Mouse (Mus musculus) ES-E14 (cell line): ENCODE measurements around the gene Habp2. TPM values are rescaled to one million over a fixed set of nuclear protein-coding genes. Genes with fewer than 3 reads are reported as not detected.

Experiments used
- DNase-seq: peaks from one replicate; pipeline ENCODE4 v3.0.0-alpha.2; 2013; ENCODE audit warnings: low read depth, low spot score
- H3K27ac ChIP-seq: 2 replicates; pipeline ENCODE4 v1.5.1; 2012; ENCODE audit warnings: low read depth, mild to moderate bottlenecking, low read length, moderate library complexity, mixed read lengths; ENCODE audit not compliant: poor library complexity, insufficient read depth, severe bottlenecking
- H3K36me3 ChIP-seq: 2 replicates; pipeline ENCODE4 v1.6.1; 2012; ENCODE audit warnings: mild to moderate bottlenecking, low read length, moderate library complexity, mixed read lengths; ENCODE audit not compliant: control insufficient read depth, poor library complexity, insufficient read depth, severe bottlenecking
- H3K4me1 ChIP-seq, 2 experiments: fragments of 150-350 bp in 1 of 2; sonication (generic) in 1 of 2; 2 replicates each; pipeline ENCODE4 v1.6.1; 2012; ENCODE audit warnings: low read length in 2 of 2, mild to moderate bottlenecking in 1 of 2, mixed read lengths in 1 of 2; ENCODE audit not compliant: control insufficient read depth in 2 of 2, insufficient read depth in 2 of 2, poor library complexity in 1 of 2
- H3K4me3 ChIP-seq, 2 experiments: fragments of 150-350 bp in 1 of 2; sonication (generic) in 1 of 2; 2 replicates each; pipeline ENCODE4 v1.5.1; 2012; ENCODE audit warnings: low read length in 2 of 2, low read depth in 1 of 2, mild to moderate bottlenecking in 1 of 2, mixed read lengths in 1 of 2; ENCODE audit not compliant: insufficient read depth in 1 of 2, poor library complexity in 1 of 2, severe bottlenecking in 1 of 2
- H3K9ac ChIP-seq: 2 replicates; pipeline ENCODE4 v1.6.1; 2012; ENCODE audit warnings: low read depth, mild to moderate bottlenecking, low read length, mixed read lengths; ENCODE audit not compliant: poor library complexity, insufficient read depth, severe bottlenecking
- H3K9me3 ChIP-seq: fragments of 150-350 bp; sonication (generic); 2 replicates; pipeline ENCODE4 v1.6.1; 2012; ENCODE audit warnings: low read depth, mild to moderate bottlenecking, low read length; ENCODE audit not compliant: control insufficient read depth, insufficient read depth
- CHD2 ChIP-seq: IDR thresholded peaks from 2 replicates; pipeline ENCODE4 v1.6.1; 2014; ENCODE audit warnings: mild to moderate bottlenecking, low read depth, low read length, inconsistent platforms
- HCFC1 ChIP-seq: IDR thresholded peaks from 2 replicates; pipeline ENCODE4 v1.6.1; 2012; ENCODE audit warnings: low read length, inconsistent platforms, borderline replicate concordance; ENCODE audit not compliant: insufficient read depth
- MAFK ChIP-seq: IDR thresholded peaks from 2 replicates; pipeline ENCODE4 v1.6.1; 2014; ENCODE audit warnings: mild to moderate bottlenecking, low read depth, low read length, inconsistent platforms; ENCODE audit not compliant: insufficient read depth
- ZC3H11A ChIP-seq: IDR thresholded peaks from 2 replicates; pipeline ENCODE4 v1.6.1; 2012; ENCODE audit warnings: low read depth, mild to moderate bottlenecking, inconsistent platforms, low read length, borderline replicate concordance
- ZNF384 ChIP-seq: IDR thresholded peaks from 2 replicates; pipeline ENCODE4 v1.6.1; 2012; ENCODE audit warnings: low read depth, low read length, inconsistent platforms
- in situ Hi-C, 2 experiments: fragments of 600-800 bp; cut with MboI; formaldehyde crosslinking; loops; one replicate each; pipeline ENCODE4 v1.15.1; 2025; ENCODE audit warnings: low sequenced_read_pairs in 2 of 2, inconsistent platforms in 1 of 2; ENCODE audit not compliant: unreplicated experiment in 2 of 2
- total RNA-seq: library from RNA; depleted of rRNA; stranded (reverse); fragments of 300-350 nt; gene quantifications from 2 replicates; pipeline ENCODE4 v1.2.3, GENCODE M21; 2012

Habp2 gene
- total RNA-seq, 1 experiment, result 1.6 TPM

- Histone ChIP-seq H3K4me3 (no peak overlapping the region), H3K4me1 (peaks cover 0 to 2% of the 10 kb centered on the region in 2 experiments; a peak in 1 of 4 replicates), H3K9ac (no peak overlapping the region), H3K9me3 (no peaks in the 10 kb centered on the region), H3K27ac (no peak overlapping the region), H3K36me3 (no peaks in the 10 kb centered on the region)
- no peak for DNase-seq
- in situ Hi-C loops, result no loop called here
- TF ChIP-seq MAFK, result no peak
Observed at GRCm38 (mm10) chr19:56297264-56297663, 10.3 kb downstream of the Habp2 start.

- Histone ChIP-seq H3K9me3 (no peaks in the 10 kb centered on the region), H3K4me1 (no peaks in the 10 kb centered on the region), H3K27ac (no peak overlapping the region), H3K4me3 (no peak overlapping the region), H3K9ac (no peak overlapping the region), H3K36me3 (no peaks in the 10 kb centered on the region)
- TF ChIP-seq HCFC1, result no peak
- TF ChIP-seq MAFK, result no peak
- no peak for TF ChIP-seq ZNF384
- no peak for TF ChIP-seq CHD2
- TF ChIP-seq ZC3H11A, result no peak
- no peak for DNase-seq
- in situ Hi-C loops, result no loop called here
Observed at GRCm38 (mm10) chr19:56300835-56301234, 13.9 kb downstream of the Habp2 start.

DNA sequence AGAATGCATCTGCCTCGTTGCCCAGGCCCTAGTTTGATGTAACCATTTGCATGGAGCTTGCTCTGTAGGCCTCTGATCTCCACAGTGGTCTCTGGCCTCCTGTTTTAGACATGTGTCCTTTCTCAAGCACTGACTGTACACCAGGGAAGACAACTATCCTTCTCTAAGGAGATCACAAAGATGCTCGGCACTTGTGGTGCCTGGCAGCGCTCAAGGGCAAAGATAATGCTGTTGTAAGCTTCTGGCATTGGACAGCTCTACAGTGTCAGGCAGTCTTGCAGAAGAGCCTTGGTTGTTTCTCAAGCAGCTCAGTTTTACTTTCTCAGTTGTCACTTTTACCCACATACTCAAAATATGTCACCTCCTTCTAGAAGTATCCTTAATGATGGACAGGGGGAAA is 29.6 kb downstream of the Habp2 start:
- no peak for DNase-seq
- Histone ChIP-seq H3K9ac (no peak overlapping the region), H3K36me3 (no peaks in the 10 kb centered on the region), H3K9me3 (no peaks in the 10 kb centered on the region), H3K4me1 (no peaks in the 10 kb centered on the region; a peak in 1 of 4 replicates), H3K27ac (no peak overlapping the region), H3K4me3 (no peak overlapping the region)
- in situ Hi-C loops, result no loop called here
- no peak for TF ChIP-seq CHD2
- TF ChIP-seq HCFC1, result no peak
- no peak for TF ChIP-seq ZNF384
- no peak for TF ChIP-seq ZC3H11A
- no peak for TF ChIP-seq MAFK

GRCm38 (mm10) chr19:56319219-56319618 is 32.3 kb downstream of the Habp2 start:
- Histone ChIP-seq H3K36me3 (no peaks in the 10 kb centered on the region), H3K9ac (no peak overlapping the region), H3K27ac (no peak overlapping the region), H3K4me3 (no peak overlapping the region), H3K4me1 (no peaks in the 10 kb centered on the region; a peak in 1 of 4 replicates), H3K9me3 (no peaks in the 10 kb centered on the region)
- no peak for DNase-seq
- TF ChIP-seq CHD2 (no peak), MAFK (no peak), ZC3H11A (no peak), ZNF384 (no peak), HCFC1 (no peak)
- in situ Hi-C loops, result no loop called here

DNA sequence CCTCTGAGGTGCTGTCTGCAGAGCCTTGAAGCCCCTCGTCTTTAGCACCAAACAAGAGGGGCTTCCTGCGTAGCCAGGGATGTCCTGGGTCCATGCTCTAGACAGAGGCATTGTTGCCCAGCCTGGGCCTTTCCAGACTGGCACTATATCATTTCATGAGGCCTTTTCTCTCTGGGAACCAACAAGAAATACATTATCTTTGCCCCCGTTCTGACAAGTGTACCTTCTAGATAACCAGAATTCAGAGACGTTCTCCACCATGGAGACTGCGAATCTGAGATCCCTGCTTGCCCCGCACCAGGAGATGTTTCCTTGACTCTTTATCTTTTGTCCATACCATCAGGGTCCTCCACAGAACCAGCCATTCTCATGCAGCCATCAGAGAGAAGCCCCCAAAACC is 32.7 kb downstream of the Habp2 start:
- H3K27ac ChIP-seq, result no peak overlapping the region
- H3K9me3 ChIP-seq, result no peaks in the 10 kb centered on the region
- no peak overlapping the region for H3K4me3 ChIP-seq
- DNase-seq, result no peak
- in situ Hi-C loops, result no loop called here
- TF ChIP-seq HCFC1 (no peak), ZNF384 (no peak), CHD2 (no peak), ZC3H11A (no peak), MAFK (no peak)
- no peaks in the 10 kb centered on the region for H3K36me3 ChIP-seq
- H3K4me1 ChIP-seq, result no peaks in the 10 kb centered on the region; a peak in 1 of 4 replicates
- H3K9ac ChIP-seq, result no peak overlapping the region
